8 mouse cellular contexts compared by ENCODE assay signal in the genomic region with DNA sequence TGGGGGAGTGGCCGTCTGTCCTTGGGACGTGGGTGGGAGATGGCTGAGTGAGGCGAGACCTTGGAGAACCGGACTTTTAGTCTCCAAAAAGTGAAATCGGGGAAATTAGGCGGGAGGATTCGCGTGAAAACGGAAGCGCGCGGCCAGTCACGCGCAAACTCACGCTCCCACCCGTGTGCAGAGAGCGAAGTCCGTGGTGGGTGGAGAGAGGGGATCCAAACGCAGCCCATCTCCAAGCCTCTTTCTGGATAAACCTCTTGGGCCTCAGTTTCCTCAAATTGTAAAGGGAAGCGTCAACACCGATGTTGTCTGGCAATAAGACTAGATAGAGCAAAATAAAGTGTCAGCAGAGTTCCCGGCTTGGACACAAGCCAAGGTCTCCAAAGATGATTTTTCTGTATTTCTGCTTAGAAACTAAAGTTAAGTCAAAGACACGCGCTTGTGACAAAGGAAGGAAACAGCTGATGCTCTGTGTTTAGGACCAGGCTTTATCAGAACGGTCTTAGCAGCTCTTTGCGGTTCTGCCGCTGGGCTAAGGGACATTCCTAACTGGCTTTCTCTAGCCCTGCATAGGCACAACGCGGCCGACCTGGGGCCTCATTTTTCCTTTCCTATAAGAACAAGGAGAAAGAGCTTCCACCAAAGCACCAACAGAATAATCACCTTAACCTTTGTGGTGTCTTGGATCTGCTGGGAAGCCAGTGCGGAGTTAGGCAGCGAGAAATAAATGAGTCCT. TPM values are rescaled to one million over a fixed set of nuclear protein-coding genes. Genes with fewer than 3 reads are reported as not detected.
DNase-seq lines count a peak whose midpoint lies in the region; ATAC-seq and TF ChIP-seq lines count a peak whose summit lies in the region.

No protein-coding gene starts in this region.

- no peak for TF ChIP-seq CTCF in lung, adult 2 months (IDR thresholded peaks at IDR 0.05; ENCODE audit: insufficient read depth, low read length)

- no peaks in the 10 kb centered on the region for H3K36me3 ChIP-seq in heart, embryonic 14.5 days (ENCODE audit: control insufficient read depth, insufficient read depth, low read length)
- no peaks in the 10 kb centered on the region for H3K36me3 ChIP-seq in liver, embryonic 11.5 days (ENCODE audit: control insufficient read depth, insufficient read depth, low read length)

- H3K27ac ChIP-seq in heart, embryonic 14.5 days (replicated peaks in 1 of 2; ENCODE audit: control insufficient read depth in 1 of 2, insufficient read depth in 1 of 2, low read depth in 2 of 2, low read length in 2 of 2): no peak overlapping the region
- H3K27ac ChIP-seq in liver, embryonic 11.5 days (ENCODE audit: low read depth, low read length): no peak overlapping the region

- H3K4me2 ChIP-seq in heart, embryonic 14.5 days (ENCODE audit: low read length): peak overlapping the region; percentile 93
- H3K4me2 ChIP-seq in liver, embryonic 11.5 days: peak overlapping the region; percentile 88

- no peaks in the 10 kb centered on the region for H3K9me3 ChIP-seq in heart, embryonic 14.5 days (ENCODE audit: control insufficient read depth, low read length)
- no peaks in the 10 kb centered on the region for H3K9me3 ChIP-seq in liver, embryonic 11.5 days (ENCODE audit: control insufficient read depth, low read length)

- no peak for TF ChIP-seq POLR2A in lung, adult 2 months (IDR thresholded peaks at IDR 0.05; ENCODE audit: borderline replicate concordance, extremely low read depth, low read depth, low read length)

- peak overlapping the region; percentile 74 for H3K9ac ChIP-seq in heart, embryonic 14.5 days (ENCODE audit: low read length)
- peak overlapping the region; percentile 34 for H3K9ac ChIP-seq in liver, embryonic 11.5 days (ENCODE audit: low read depth, low read length)

- DNase-seq in lung, adult 2 months: peak; percentile 8
- DNase-seq in lung, postnatal 14 days: no peak
- DNase-seq in liver, embryonic 11.5 days (ENCODE audit: low spot score): no peak
- DNase-seq in testis, postnatal 10 days (ENCODE audit: low spot score): peak; percentile 53
- DNase-seq in gastrocnemius, adult 8-10 months (ENCODE audit: low spot score in 2 of 2): no peak
- DNase-seq in cerebellum, adult 18-20 months: no peak

- H3K27me3 ChIP-seq in heart, embryonic 14.5 days (ENCODE audit: control insufficient read depth, insufficient read depth, low read length): peaks cover 28% of the 10 kb centered on the region
- H3K27me3 ChIP-seq in liver, embryonic 11.5 days (replicated peaks; ENCODE audit: control insufficient read depth, insufficient read depth, low read length): peaks cover 54% of the 10 kb centered on the region

- peak overlapping the region; percentile 56 for H3K4me3 ChIP-seq in lung, adult 2 months (replicated peaks; ENCODE audit: extremely low read depth, low read depth, low read length)
- peak overlapping the region; percentile 65 to 74 for H3K4me3 ChIP-seq in heart, embryonic 14.5 days (ENCODE audit: control insufficient read depth in 1 of 2, insufficient read depth in 1 of 2, low read depth in 1 of 2, low read length in 2 of 2)
- peak overlapping the region; percentile 65 for H3K4me3 ChIP-seq in liver, embryonic 11.5 days (ENCODE audit: low read depth, low read length)

- ATAC-seq in common myeloid progenitor, adult 5-6 weeks (replicated peaks; ENCODE audit: low read depth, poor library complexity, severe bottlenecking): peak; percentile 67
- no peak for ATAC-seq in heart, embryonic 14.5 days (ENCODE audit: insufficient number of reproducible peaks, insufficient read depth, low FRiP score, low read depth)
- peak; percentile 15; the same call in 1 of the 2 replicates for ATAC-seq in liver, embryonic 11.5 days (replicated peaks; ENCODE audit: low FRiP score)

- peaks cover 11% of the 10 kb centered on the region for H3K4me1 ChIP-seq in lung, adult 2 months (ENCODE audit: control insufficient read depth, insufficient read depth, low read length)
- peaks cover 9 to 10% of the 10 kb centered on the region in 2 experiments; a peak in 3 of 4 replicates for H3K4me1 ChIP-seq in heart, embryonic 14.5 days (ENCODE audit: control insufficient read depth in 2 of 2, insufficient read depth in 2 of 2, low read length in 2 of 2)
- H3K4me1 ChIP-seq in liver, embryonic 11.5 days (replicated peaks; ENCODE audit: control insufficient read depth, insufficient read depth, low read length): no peaks in the 10 kb centered on the region

- 3% methylated on average over 32 of the region's 32 CpGs for WGBS in lung, adult 2 months
- WGBS in heart, embryonic 14.5 days: 2% methylated on average over 32 of the region's 32 CpGs
- whole genome bisulfite sequencing in liver, embryonic 11.5 days: 1% methylated on average over 32 of the region's 32 CpGs

RNA-seq across cellular contexts. Expression of a gene that starts 0.6 kb away (rescaled TPM):
- 9.6 and 14.9 TPM in 2 replicates for polyA plus RNA-seq in lung, adult 2 months (2012; rRNA removed)
- total RNA-seq in common myeloid progenitor, adult 5-6 weeks (2017): 10.8 and 19.1 TPM in 2 replicates
- polyA plus RNA-seq in heart, embryonic 14.5 days (2014; fragmentation: Nextera tagmentation; extraction: Ambion mirVana): 50.2 and 54.1 TPM in 2 replicates
- polyA plus RNA-seq in liver, embryonic 11.5 days (2014; fragmentation: Nextera tagmentation; extraction: Ambion mirVana): 10.1 and 11.6 TPM in 2 replicates
- 10 to 100 TPM; 39.8 to 69.8 (median 49.5) TPM for total RNA-seq in gastrocnemius, adult 8-10 months (2022)

Comparison
In these comparisons a context has a peak if more than half of its experiments do, and no peak if none do; other contexts are left out.
1. DNase-seq: peak in lung, adult 2 months (single experiment) and testis, postnatal 10 days (single experiment); none in lung, postnatal 14 days (single experiment), liver, embryonic 11.5 days (single experiment), gastrocnemius, adult 8-10 months (0 of 2) and cerebellum, adult 18-20 months (0 of 2).
2. Peak in every context shown above with its lines, with median percentiles within 50 percentile points of each other: H3K4me3 ChIP-seq.